Mouse (Mus musculus) large intestine, adult 2 months (tissue): Measurements from ENCODE around the gene Dpysl5. TPM values are rescaled to one million over a fixed set of nuclear protein-coding genes. Genes with fewer than 3 reads are reported as not detected.
"Not testable (repeated sequence)": the region's sequence is repeated elsewhere in the genome, so short reads cannot be mapped to it uniquely, and the experiment has no call there.

ENCODE experiments used
- DNase-seq: peaks from one replicate; pipeline ENCODE4 v3.0.0-alpha.2; 2012; ENCODE audit warnings: low read depth, low spot score
- WGBS: fragments of 180-500 bp; shearing (Covaris S2); methylation state at CpG from one replicate; pipeline ENCODE4 v1.1.7; 2018; 5-methylcytosine and 5-hydroxymethylcytosine counted together
- polyA plus RNA-seq: library from polyadenylated mRNA; depleted of rRNA; stranded (reverse); fragments of >200 nt; gene quantifications from 2 replicates; pipeline ENCODE4 v1.2.3, GENCODE M21; 2012; rRNA removed

The Dpysl5 gene
- 0.70 and 0.92 TPM in 2 replicates for polyA plus RNA-seq

GRCm38 (mm10) chr5:30711147-30712001, at the start of gene Dpysl5:
TSS of gene Dpysl5 (plus strand) at chr5:30711564.
- peak; percentile 39 for DNase-seq
- WGBS, result 1% methylated on average over 71 of the region's 71 CpGs

- 90% methylated on average over 9 of the region's 9 CpGs for WGBS
- DNase-seq, result no peak
Measured at GRCm38 (mm10) chr5:30665360-30665759, 46.0 kb upstream of the Dpysl5 start.

GRCm38 (mm10) chr5:30665968-30666367, 45.4 kb upstream of the Dpysl5 start:
- WGBS, result 22% methylated on average over 6 of the region's 6 CpGs
- no peak for DNase-seq

- WGBS, result under 1% methylated on average over 40 of the region's 40 CpGs
- DNase-seq, result peak; percentile 96
Measured at GRCm38 (mm10) chr5:30666391-30667195, 44.8 kb upstream of the Dpysl5 start, which contains the start of gene Cenpa. TSS of gene Cenpa (plus strand) at chr5:30666777.

- DNase-seq, result no peak
Measured at GRCm38 (mm10) chr5:30667215-30667614, 44.1 kb upstream of the Dpysl5 start.

GRCm38 (mm10) chr5:30667686-30668085, 43.7 kb upstream of the Dpysl5 start:
- 6% methylated on average over 3 of the region's 3 CpGs for WGBS
- DNase-seq, result no peak

More at GRCm38 (mm10) chr5:30667215-30667614, 44.1 kb upstream of the Dpysl5 start:
- under 1% methylated on average over 13 of the region's 13 CpGs for WGBS

- WGBS, result 79% methylated on average over 9 of the region's 9 CpGs
- no peak for DNase-seq
Measured at GRCm38 (mm10) chr5:30668637-30669495, 42.5 kb upstream of the Dpysl5 start.

GRCm38 (mm10) chr5:30669496-30669830, 41.9 kb upstream of the Dpysl5 start:
- DNase-seq, result no peak
- 81% methylated on average over 3 of the region's 3 CpGs for WGBS

- no peak for DNase-seq
- WGBS, result 84% methylated on average over 7 of the region's 7 CpGs
Measured at GRCm38 (mm10) chr5:30670091-30670490, 41.3 kb upstream of the Dpysl5 start.

GRCm38 (mm10) chr5:30674001-30674400, 37.4 kb upstream of the Dpysl5 start:
- DNase-seq, result no peak
- WGBS, result 50% methylated on average over 7 of the region's 7 CpGs

- 87% methylated on average over 7 of the region's 7 CpGs for WGBS
- DNase-seq, result no peak
Measured at GRCm38 (mm10) chr5:30676800-30677199, 34.6 kb upstream of the Dpysl5 start.

- DNase-seq, result not testable (repeated sequence)
Measured at GRCm38 (mm10) chr5:30678069-30678468, 33.3 kb upstream of the Dpysl5 start.

GRCm38 (mm10) chr5:30678722-30679296, 32.6 kb upstream of the Dpysl5 start:
- DNase-seq, result no peak
- 95% methylated on average over 4 of the region's 4 CpGs for WGBS

More at GRCm38 (mm10) chr5:30678069-30678468, 33.3 kb upstream of the Dpysl5 start:
- over 99% methylated on average over 3 of the region's 3 CpGs for WGBS

GRCm38 (mm10) chr5:30679593-30679992, 31.8 kb upstream of the Dpysl5 start:
- 80% methylated on average over 5 of the region's 5 CpGs for WGBS

GRCm38 (mm10) chr5:30681970-30682369, 29.4 kb upstream of the Dpysl5 start:
- WGBS, result 87% methylated on average over 5 of the region's 5 CpGs
- no peak for DNase-seq

More at GRCm38 (mm10) chr5:30679593-30679992, 31.8 kb upstream of the Dpysl5 start:
- DNase-seq, result no peak

GRCm38 (mm10) chr5:30682967-30683600, 28.3 kb upstream of the Dpysl5 start:
- DNase-seq, result no peak

GRCm38 (mm10) chr5:30683993-30684392, 27.4 kb upstream of the Dpysl5 start:
- 76% methylated on average over 3 of the region's 3 CpGs for WGBS
- no peak for DNase-seq

- 62% methylated on average over 3 of the region's 3 CpGs for WGBS
- DNase-seq, result no peak
Measured at GRCm38 (mm10) chr5:30686781-30687180, 24.6 kb upstream of the Dpysl5 start.
